Mouse (Mus musculus) lung, adult 18-20 months (tissue): Measurements from ENCODE around the gene Apobec4.
"Not testable (repeated sequence)": the region's sequence is repeated elsewhere in the genome, so short reads cannot be mapped to it uniquely, and the experiment has no call there.

Source experiments
- DNase-seq, 2 experiments: peaks; one replicate each; pipeline ENCODE4 v3.0.0; 2022; ENCODE audit warnings: mixed read lengths in 2 of 2

Gene Apobec4

GRCm38 (mm10) chr1:152766804-152767748 is 16.7 kb downstream of the Apobec4 start:
- no peak for DNase-seq

GRCm38 (mm10) chr1:152767749-152768488 is 17.6 kb downstream of the Apobec4 start:
- peak; percentile 82 to 88 for DNase-seq

- DNase-seq, result no peak
Measured at GRCm38 (mm10) chr1:152771016-152771415, 20.7 kb downstream of the Apobec4 start.

GRCm38 (mm10) chr1:152774601-152775000 is 24.2 kb downstream of the Apobec4 start:
- not testable (repeated sequence) for DNase-seq

GRCm38 (mm10) chr1:152779071-152779737 is 28.9 kb downstream of the Apobec4 start:
- peak; percentile 70 to 79 for DNase-seq

GRCm38 (mm10) chr1:152784620-152785019 is 34.3 kb downstream of the Apobec4 start:
- no peak for DNase-seq

- not testable (repeated sequence) for DNase-seq
Measured at GRCm38 (mm10) chr1:152785446-152785845, 35.1 kb downstream of the Apobec4 start.

- DNase-seq, result no peak
Measured at GRCm38 (mm10) chr1:152786953-152787352, 36.6 kb downstream of the Apobec4 start.

GRCm38 (mm10) chr1:152788121-152788660 is 37.8 kb downstream of the Apobec4 start:
- DNase-seq, result no peak

GRCm38 (mm10) chr1:152790254-152790653 is 39.9 kb downstream of the Apobec4 start:
- peak; percentile 20 to 59 for DNase-seq

GRCm38 (mm10) chr1:152790821-152791220 is 40.5 kb downstream of the Apobec4 start:
- no peak for DNase-seq

GRCm38 (mm10) chr1:152791269-152791668 is 40.9 kb downstream of the Apobec4 start:
- no peak for DNase-seq

- DNase-seq, result no peak
Measured at GRCm38 (mm10) chr1:152792736-152793494, 42.6 kb downstream of the Apobec4 start.

GRCm38 (mm10) chr1:152793495-152794130 is 43.3 kb downstream of the Apobec4 start:
- no peak for DNase-seq

GRCm38 (mm10) chr1:152795688-152796255 is 45.4 kb downstream of the Apobec4 start:
- DNase-seq, result no peak

- DNase-seq, result no peak
Measured at GRCm38 (mm10) chr1:152796683-152797263, 46.4 kb downstream of the Apobec4 start.

GRCm38 (mm10) chr1:152798125-152798524 is 47.8 kb downstream of the Apobec4 start:
- DNase-seq, result peak in 1 of 2 experiments; percentile 33

- DNase-seq, result no peak
Measured at GRCm38 (mm10) chr1:152799897-152800296, 49.5 kb downstream of the Apobec4 start, which contains the start of gene Ncf2. TSS of gene Ncf2 (plus strand) at chr1:152800194.

GRCm38 (mm10) chr1:152800633-152801176 is 50.4 kb downstream of the Apobec4 start:
- DNase-seq, result no peak

GRCm38 (mm10) chr1:152804907-152805306 is 54.6 kb downstream of the Apobec4 start:
- DNase-seq, result no peak
